Mouse (Mus musculus): ENCODE results near the gene Lamc1. TPM values are rescaled to one million over a fixed set of nuclear protein-coding genes. Genes with fewer than 3 reads are reported as not detected.
A peak's percentile ranks its signal among the peaks of the same experiment; 100 is the strongest.

Gene Lamc1
- polyA plus RNA-seq, 1 experiment from 2014 or later = 36.0 TPM

- no peak overlapping the region for H3K4me2 ChIP-seq (ENCODE audit: low read depth, low read length)
- no peak overlapping the region for H3K27ac ChIP-seq (replicated peaks; ENCODE audit: low read depth, low read length)
- no peak for DNase-seq (ENCODE audit: low spot score)
- no peak overlapping the region for H3K4me3 ChIP-seq (ENCODE audit: low read depth, low read length)
- no peaks in the 10 kb centered on the region for H3K36me3 ChIP-seq (replicated peaks; ENCODE audit: control insufficient read depth, insufficient read depth, low read depth, low read length)
- ATAC-seq (replicated peaks; ENCODE audit: insufficient number of reproducible peaks, low FRiP score, low TSS enrichment, low read depth) = no peak
- no peaks in the 10 kb centered on the region for H3K9me3 ChIP-seq (replicated peaks; ENCODE audit: control insufficient read depth, low read length)
- no peak overlapping the region for H3K9ac ChIP-seq (replicated peaks; ENCODE audit: low read length)
- no peaks in the 10 kb centered on the region for H3K4me1 ChIP-seq (ENCODE audit: control insufficient read depth, insufficient read depth, low read length)
- no peaks in the 10 kb centered on the region for H3K27me3 ChIP-seq (ENCODE audit: control insufficient read depth, insufficient read depth, low read length)
- WGBS = 51% methylated on average over 8 of the region's 8 CpGs
Observed at GRCm38 (mm10) chr1:153316956-153317355, 15.6 kb downstream of the Lamc1 start.

GRCm38 (mm10) chr1:153316286-153316685, 16.3 kb downstream of the Lamc1 start:
- no peaks in the 10 kb centered on the region for H3K9me3 ChIP-seq (replicated peaks; ENCODE audit: control insufficient read depth, low read length)
- H3K27me3 ChIP-seq (ENCODE audit: control insufficient read depth, insufficient read depth, low read length) = no peaks in the 10 kb centered on the region
- no peak overlapping the region for H3K9ac ChIP-seq (replicated peaks; ENCODE audit: low read length)
- H3K4me3 ChIP-seq (ENCODE audit: low read depth, low read length) = no peak overlapping the region
- DNase-seq (ENCODE audit: low spot score) (no peak), ATAC-seq (replicated peaks; ENCODE audit: insufficient number of reproducible peaks, low FRiP score, low TSS enrichment, low read depth) (no peak)
- no peak overlapping the region for H3K27ac ChIP-seq (replicated peaks; ENCODE audit: low read depth, low read length)
- no peaks in the 10 kb centered on the region for H3K36me3 ChIP-seq (replicated peaks; ENCODE audit: control insufficient read depth, insufficient read depth, low read depth, low read length)
- H3K4me1 ChIP-seq (ENCODE audit: control insufficient read depth, insufficient read depth, low read length) = no peaks in the 10 kb centered on the region
- H3K4me2 ChIP-seq (ENCODE audit: low read depth, low read length) = no peak overlapping the region

GRCm38 (mm10) chr1:153315121-153315520, 17.5 kb downstream of the Lamc1 start:
- Histone ChIP-seq H3K9me3 (replicated peaks; ENCODE audit: control insufficient read depth, low read length) (no peaks in the 10 kb centered on the region), H3K4me2 (ENCODE audit: low read depth, low read length) (no peak overlapping the region), H3K4me3 (ENCODE audit: low read depth, low read length) (no peak overlapping the region), H3K36me3 (replicated peaks; ENCODE audit: control insufficient read depth, insufficient read depth, low read depth, low read length) (no peaks in the 10 kb centered on the region), H3K27ac (replicated peaks; ENCODE audit: low read depth, low read length) (no peak overlapping the region), H3K27me3 (ENCODE audit: control insufficient read depth, insufficient read depth, low read length) (no peaks in the 10 kb centered on the region), H3K9ac (replicated peaks; ENCODE audit: low read length) (no peak overlapping the region), H3K4me1 (ENCODE audit: control insufficient read depth, insufficient read depth, low read length) (no peaks in the 10 kb centered on the region)
- ATAC-seq (replicated peaks; ENCODE audit: insufficient number of reproducible peaks, low FRiP score, low TSS enrichment, low read depth) (no peak), DNase-seq (ENCODE audit: low spot score) (no peak)
- 94% methylated on average over 6 of the region's 6 CpGs for WGBS

- H3K27me3 ChIP-seq (ENCODE audit: control insufficient read depth, insufficient read depth, low read length) = no peaks in the 10 kb centered on the region
- no peaks in the 10 kb centered on the region for H3K36me3 ChIP-seq (replicated peaks; ENCODE audit: control insufficient read depth, insufficient read depth, low read depth, low read length)
- DNase-seq (ENCODE audit: low spot score) (no peak), ATAC-seq (replicated peaks; ENCODE audit: insufficient number of reproducible peaks, low FRiP score, low TSS enrichment, low read depth) (no peak)
- H3K4me2 ChIP-seq (ENCODE audit: low read depth, low read length) = no peak overlapping the region
- no peak overlapping the region for H3K9ac ChIP-seq (replicated peaks; ENCODE audit: low read length)
- no peaks in the 10 kb centered on the region for H3K4me1 ChIP-seq (ENCODE audit: control insufficient read depth, insufficient read depth, low read length)
- H3K4me3 ChIP-seq (ENCODE audit: low read depth, low read length) = no peak overlapping the region
- H3K27ac ChIP-seq (replicated peaks; ENCODE audit: low read depth, low read length) = no peak overlapping the region
- no peaks in the 10 kb centered on the region for H3K9me3 ChIP-seq (replicated peaks; ENCODE audit: control insufficient read depth, low read length)
- WGBS = 93% methylated on average over 5 of the region's 5 CpGs
Observed at GRCm38 (mm10) chr1:153312992-153313391, 19.6 kb downstream of the Lamc1 start.

GRCm38 (mm10) chr1:153310190-153310589, 22.4 kb downstream of the Lamc1 start:
- H3K9me3 ChIP-seq (replicated peaks; ENCODE audit: control insufficient read depth, low read length) = no peaks in the 10 kb centered on the region
- no peak overlapping the region for H3K9ac ChIP-seq (replicated peaks; ENCODE audit: low read length)
- DNase-seq (ENCODE audit: low spot score) (no peak), ATAC-seq (replicated peaks; ENCODE audit: insufficient number of reproducible peaks, low FRiP score, low TSS enrichment, low read depth) (no peak)
- no peaks in the 10 kb centered on the region for H3K4me1 ChIP-seq (ENCODE audit: control insufficient read depth, insufficient read depth, low read length)
- no peaks in the 10 kb centered on the region for H3K27me3 ChIP-seq (ENCODE audit: control insufficient read depth, insufficient read depth, low read length)
- 85% methylated on average over 5 of the region's 5 CpGs for WGBS
- no peaks in the 10 kb centered on the region for H3K36me3 ChIP-seq (replicated peaks; ENCODE audit: control insufficient read depth, insufficient read depth, low read depth, low read length)
- H3K4me2 ChIP-seq (ENCODE audit: low read depth, low read length) = no peak overlapping the region
- H3K4me3 ChIP-seq (ENCODE audit: low read depth, low read length) = no peak overlapping the region
- no peak overlapping the region for H3K27ac ChIP-seq (replicated peaks; ENCODE audit: low read depth, low read length)

GRCm38 (mm10) chr1:153309310-153309709, 23.3 kb downstream of the Lamc1 start:
- Histone ChIP-seq H3K27me3 (ENCODE audit: control insufficient read depth, insufficient read depth, low read length) (no peaks in the 10 kb centered on the region), H3K9me3 (replicated peaks; ENCODE audit: control insufficient read depth, low read length) (no peaks in the 10 kb centered on the region), H3K27ac (replicated peaks; ENCODE audit: low read depth, low read length) (no peak overlapping the region), H3K36me3 (replicated peaks; ENCODE audit: control insufficient read depth, insufficient read depth, low read depth, low read length) (no peaks in the 10 kb centered on the region), H3K9ac (replicated peaks; ENCODE audit: low read length) (no peak overlapping the region), H3K4me3 (ENCODE audit: low read depth, low read length) (no peak overlapping the region), H3K4me1 (ENCODE audit: control insufficient read depth, insufficient read depth, low read length) (no peaks in the 10 kb centered on the region), H3K4me2 (ENCODE audit: low read depth, low read length) (no peak overlapping the region)
- ATAC-seq (replicated peaks; ENCODE audit: insufficient number of reproducible peaks, low FRiP score, low TSS enrichment, low read depth) = no peak
- 72% methylated on average over 4 of the region's 4 CpGs for WGBS
- DNase-seq (ENCODE audit: low spot score) = no peak

- Histone ChIP-seq H3K4me2 (ENCODE audit: low read depth, low read length) (no peak overlapping the region), H3K9me3 (replicated peaks; ENCODE audit: control insufficient read depth, low read length) (no peaks in the 10 kb centered on the region), H3K4me1 (ENCODE audit: control insufficient read depth, insufficient read depth, low read length) (no peaks in the 10 kb centered on the region), H3K9ac (replicated peaks; ENCODE audit: low read length) (no peak overlapping the region), H3K27ac (replicated peaks; ENCODE audit: low read depth, low read length) (no peak overlapping the region), H3K36me3 (replicated peaks; ENCODE audit: control insufficient read depth, insufficient read depth, low read depth, low read length) (no peaks in the 10 kb centered on the region), H3K27me3 (ENCODE audit: control insufficient read depth, insufficient read depth, low read length) (no peaks in the 10 kb centered on the region), H3K4me3 (ENCODE audit: low read depth, low read length) (no peak overlapping the region)
- WGBS = 58% methylated on average over 10 of the region's 10 CpGs
- DNase-seq (ENCODE audit: low spot score) (peak; percentile 45), ATAC-seq (replicated peaks; ENCODE audit: insufficient number of reproducible peaks, low FRiP score, low TSS enrichment, low read depth) (no peak)
Observed at GRCm38 (mm10) chr1:153308915-153309296, 23.7 kb downstream of the Lamc1 start.

- DNase-seq (ENCODE audit: low spot score) (no peak), ATAC-seq (replicated peaks; ENCODE audit: insufficient number of reproducible peaks, low FRiP score, low TSS enrichment, low read depth) (no peak)
- Histone ChIP-seq H3K4me1 (ENCODE audit: control insufficient read depth, insufficient read depth, low read length) (no peaks in the 10 kb centered on the region), H3K4me2 (ENCODE audit: low read depth, low read length) (no peak overlapping the region), H3K9ac (replicated peaks; ENCODE audit: low read length) (no peak overlapping the region), H3K9me3 (replicated peaks; ENCODE audit: control insufficient read depth, low read length) (no peaks in the 10 kb centered on the region), H3K27ac (replicated peaks; ENCODE audit: low read depth, low read length) (no peak overlapping the region), H3K4me3 (ENCODE audit: low read depth, low read length) (no peak overlapping the region), H3K27me3 (ENCODE audit: control insufficient read depth, insufficient read depth, low read length) (no peaks in the 10 kb centered on the region), H3K36me3 (replicated peaks; ENCODE audit: control insufficient read depth, insufficient read depth, low read depth, low read length) (no peaks in the 10 kb centered on the region)
- WGBS = 60% methylated on average over 9 of the region's 9 CpGs
Observed at GRCm38 (mm10) chr1:153308179-153308914, 24.2 kb downstream of the Lamc1 start.
